Mouse (Mus musculus): ENCODE results near the gene Elmod3. TPM values are rescaled to one million over a fixed set of nuclear protein-coding genes. Genes with fewer than 3 reads are reported as not detected.

Gene Elmod3
- polyA plus RNA-seq, 1 experiment from 2014 or later, result 15.1 TPM

GRCm38 (mm10) chr6:72570644-72571397, 27.4 kb downstream of the Elmod3 start:
- ATAC-seq (replicated peaks; ENCODE audit: low FRiP score, low TSS enrichment, low read depth) (no peak), DNase-seq (ENCODE audit: low spot score) (no peak)
- H3K4me2 ChIP-seq (ENCODE audit: low read length), result no peak overlapping the region
- H3K9me3 ChIP-seq (ENCODE audit: control insufficient read depth, low read length), result no peaks in the 10 kb centered on the region
- peaks cover 10% of the 10 kb centered on the region; the same call in 1 of the 2 replicates for H3K36me3 ChIP-seq (ENCODE audit: control insufficient read depth, insufficient read depth, low read length)
- 85% methylated on average over 10 of the region's 10 CpGs for WGBS
- H3K9ac ChIP-seq (ENCODE audit: low read length), result no peak overlapping the region
- H3K4me1 ChIP-seq (replicated peaks; ENCODE audit: control insufficient read depth, insufficient read depth, low read length), result no peaks in the 10 kb centered on the region
- H3K4me3 ChIP-seq (ENCODE audit: low read depth, low read length), result no peak overlapping the region
- no peaks in the 10 kb centered on the region for H3K27me3 ChIP-seq (replicated peaks; ENCODE audit: control insufficient read depth, insufficient read depth, low read length)
- no peak overlapping the region for H3K27ac ChIP-seq (ENCODE audit: low read depth)

- no peak overlapping the region for H3K9ac ChIP-seq (ENCODE audit: low read length)
- no peaks in the 10 kb centered on the region for H3K27me3 ChIP-seq (replicated peaks; ENCODE audit: control insufficient read depth, insufficient read depth, low read length)
- peaks cover 6% of the 10 kb centered on the region; the same call in 1 of the 2 replicates for H3K36me3 ChIP-seq (ENCODE audit: control insufficient read depth, insufficient read depth, low read length)
- no peak for ATAC-seq (replicated peaks; ENCODE audit: low FRiP score, low TSS enrichment, low read depth)
- no peak overlapping the region for H3K4me2 ChIP-seq (ENCODE audit: low read length)
- H3K9me3 ChIP-seq (ENCODE audit: control insufficient read depth, low read length), result no peaks in the 10 kb centered on the region
- H3K4me3 ChIP-seq (ENCODE audit: low read depth, low read length), result no peak overlapping the region
- WGBS, result 91% methylated on average over 10 of the region's 10 CpGs
- H3K4me1 ChIP-seq (replicated peaks; ENCODE audit: control insufficient read depth, insufficient read depth, low read length), result no peaks in the 10 kb centered on the region
- no peak overlapping the region for H3K27ac ChIP-seq (ENCODE audit: low read depth)
- DNase-seq (ENCODE audit: low spot score), result no peak
Observed at GRCm38 (mm10) chr6:72568736-72569135, 29.5 kb downstream of the Elmod3 start.

DNA sequence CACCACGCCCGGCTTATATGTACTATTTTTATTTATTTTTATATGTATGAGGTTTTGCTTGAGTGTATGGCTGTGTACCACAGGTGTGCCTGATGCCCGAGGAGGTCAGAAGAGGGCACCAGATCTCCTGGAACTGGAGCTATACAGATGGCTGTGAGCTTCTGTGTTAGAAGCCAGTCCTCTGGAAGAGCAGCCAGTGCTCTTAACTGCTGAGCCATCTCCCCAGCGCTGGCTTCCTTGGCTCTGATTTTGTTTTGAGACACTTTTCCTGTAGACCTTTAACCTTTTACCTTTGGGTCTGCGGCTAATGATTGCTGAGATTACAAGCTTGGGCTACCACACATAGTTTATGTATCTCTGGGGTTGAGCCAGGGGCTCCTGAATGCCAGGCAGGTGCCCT, 30.7 kb downstream of the Elmod3 start:
- no peak overlapping the region for H3K9ac ChIP-seq (ENCODE audit: low read length)
- H3K27me3 ChIP-seq (replicated peaks; ENCODE audit: control insufficient read depth, insufficient read depth, low read length), result no peaks in the 10 kb centered on the region
- no peaks in the 10 kb centered on the region for H3K4me1 ChIP-seq (replicated peaks; ENCODE audit: control insufficient read depth, insufficient read depth, low read length)
- no peaks in the 10 kb centered on the region for H3K9me3 ChIP-seq (ENCODE audit: control insufficient read depth, low read length)
- no peak for DNase-seq (ENCODE audit: low spot score)
- peaks cover 6% of the 10 kb centered on the region; the same call in 1 of the 2 replicates for H3K36me3 ChIP-seq (ENCODE audit: control insufficient read depth, insufficient read depth, low read length)
- WGBS, result 80% methylated on average over 5 of the region's 5 CpGs
- no peak overlapping the region for H3K4me2 ChIP-seq (ENCODE audit: low read length)
- no peak overlapping the region for H3K4me3 ChIP-seq (ENCODE audit: low read depth, low read length)
- H3K27ac ChIP-seq (ENCODE audit: low read depth), result no peak overlapping the region
- no peak for ATAC-seq (replicated peaks; ENCODE audit: low FRiP score, low TSS enrichment, low read depth)

DNA sequence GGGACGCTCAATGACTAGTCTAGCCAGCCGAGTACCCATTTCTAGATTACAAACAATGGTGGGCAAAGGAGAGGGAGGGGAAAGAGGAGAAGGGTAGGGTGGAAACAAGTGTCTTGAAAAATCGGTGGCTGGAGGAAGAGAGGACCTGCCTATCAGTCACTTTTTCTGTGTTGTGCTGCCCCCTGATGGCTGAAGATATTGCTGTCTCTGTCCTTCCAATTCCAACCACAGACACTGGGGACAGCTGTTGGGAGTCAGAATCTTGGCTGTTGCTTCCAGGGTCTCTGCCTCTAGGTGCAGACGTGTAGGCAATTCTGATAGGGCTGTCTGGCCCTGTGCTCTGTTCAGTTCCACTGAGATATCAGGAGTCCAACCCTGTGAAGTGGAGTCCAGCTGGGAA, 32.2 kb downstream of the Elmod3 start:
- H3K4me1 ChIP-seq (replicated peaks; ENCODE audit: control insufficient read depth, insufficient read depth, low read length), result no peaks in the 10 kb centered on the region
- WGBS, result 3% methylated on average over 4 of the region's 4 CpGs
- H3K9ac ChIP-seq (ENCODE audit: low read length), result no peak overlapping the region
- no peak overlapping the region for H3K4me2 ChIP-seq (ENCODE audit: low read length)
- ATAC-seq (replicated peaks; ENCODE audit: low FRiP score, low TSS enrichment, low read depth) (peak; percentile 82), DNase-seq (ENCODE audit: low spot score) (peak; percentile 97)
- H3K4me3 ChIP-seq (ENCODE audit: low read depth, low read length), result no peak overlapping the region
- no peak overlapping the region for H3K27ac ChIP-seq (ENCODE audit: low read depth)
- no peaks in the 10 kb centered on the region for H3K27me3 ChIP-seq (replicated peaks; ENCODE audit: control insufficient read depth, insufficient read depth, low read length)
- no peaks in the 10 kb centered on the region for H3K9me3 ChIP-seq (ENCODE audit: control insufficient read depth, low read length)
- H3K36me3 ChIP-seq (ENCODE audit: control insufficient read depth, insufficient read depth, low read length), result peaks cover 6% of the 10 kb centered on the region; the same call in 1 of the 2 replicates

DNA sequence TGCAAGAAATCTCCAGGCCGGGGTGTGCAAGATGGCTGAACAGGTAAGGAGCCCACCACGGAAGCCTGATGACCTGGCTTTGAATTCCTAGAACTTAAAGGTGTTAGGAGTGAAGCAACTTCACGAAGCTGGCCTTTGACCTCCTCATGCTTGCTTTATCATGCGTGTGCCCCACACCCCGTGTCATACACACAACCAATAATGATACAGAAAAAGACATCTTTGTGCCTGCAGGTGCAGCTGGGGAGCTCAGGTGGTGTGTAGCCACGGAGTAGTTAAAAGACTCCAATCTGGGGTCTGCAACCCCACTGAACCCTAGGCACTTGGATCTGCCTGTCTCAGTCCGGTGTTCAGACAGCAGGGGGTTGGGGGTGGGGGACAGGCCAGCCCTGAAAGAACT, 32.7 kb downstream of the Elmod3 start:
- no peaks in the 10 kb centered on the region for H3K4me1 ChIP-seq (replicated peaks; ENCODE audit: control insufficient read depth, insufficient read depth, low read length)
- H3K27me3 ChIP-seq (replicated peaks; ENCODE audit: control insufficient read depth, insufficient read depth, low read length), result no peaks in the 10 kb centered on the region
- H3K4me2 ChIP-seq (ENCODE audit: low read length), result no peak overlapping the region
- H3K4me3 ChIP-seq (ENCODE audit: low read depth, low read length), result no peak overlapping the region
- ATAC-seq (replicated peaks; ENCODE audit: low FRiP score, low TSS enrichment, low read depth) (peak; percentile 29; the same call in 1 of the 2 replicates), DNase-seq (ENCODE audit: low spot score) (no peak)
- H3K9ac ChIP-seq (ENCODE audit: low read length), result no peak overlapping the region
- peaks cover 6% of the 10 kb centered on the region; the same call in 1 of the 2 replicates for H3K36me3 ChIP-seq (ENCODE audit: control insufficient read depth, insufficient read depth, low read length)
- H3K27ac ChIP-seq (ENCODE audit: low read depth), result no peak overlapping the region
- 75% methylated on average over 7 of the region's 7 CpGs for WGBS
- no peaks in the 10 kb centered on the region for H3K9me3 ChIP-seq (ENCODE audit: control insufficient read depth, low read length)

GRCm38 (mm10) chr6:72562894-72563293, 35.3 kb downstream of the Elmod3 start:
- H3K36me3 ChIP-seq (ENCODE audit: control insufficient read depth, insufficient read depth, low read length), result peaks cover 3% of the 10 kb centered on the region; the same call in 1 of the 2 replicates
- no peaks in the 10 kb centered on the region for H3K4me1 ChIP-seq (replicated peaks; ENCODE audit: control insufficient read depth, insufficient read depth, low read length)
- DNase-seq (ENCODE audit: low spot score), result no peak
- no peaks in the 10 kb centered on the region for H3K27me3 ChIP-seq (replicated peaks; ENCODE audit: control insufficient read depth, insufficient read depth, low read length)
- H3K9ac ChIP-seq (ENCODE audit: low read length), result no peak overlapping the region
- H3K9me3 ChIP-seq (ENCODE audit: control insufficient read depth, low read length), result no peaks in the 10 kb centered on the region
- H3K27ac ChIP-seq (ENCODE audit: low read depth), result no peak overlapping the region
- no peak overlapping the region for H3K4me2 ChIP-seq (ENCODE audit: low read length)
- no peak for ATAC-seq (replicated peaks; ENCODE audit: low FRiP score, low TSS enrichment, low read depth)
- no peak overlapping the region for H3K4me3 ChIP-seq (ENCODE audit: low read depth, low read length)
- 73% methylated on average over 5 of the region's 5 CpGs for WGBS

DNA sequence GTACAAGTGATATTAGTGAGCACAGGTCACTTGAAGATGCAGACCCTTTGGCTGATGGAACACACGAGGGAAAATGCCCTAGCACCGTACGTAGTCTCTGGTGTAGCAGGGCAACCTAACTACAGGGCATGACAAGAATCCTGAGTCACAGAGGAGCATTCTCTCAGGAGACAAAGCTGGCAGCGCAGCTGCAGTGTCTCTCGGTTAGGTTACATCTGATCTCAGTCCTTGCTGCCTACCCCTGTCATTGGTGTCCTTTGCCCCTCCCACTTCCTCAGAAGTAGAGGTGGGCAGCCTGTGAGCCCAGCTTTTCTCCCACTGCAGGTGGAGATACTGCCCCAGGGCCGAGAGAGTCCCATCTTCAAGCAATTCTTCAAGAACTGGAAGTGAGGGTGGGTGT, 35.7 kb downstream of the Elmod3 start:
- ATAC-seq (replicated peaks; ENCODE audit: low FRiP score, low TSS enrichment, low read depth), result no peak
- whole genome bisulfite sequencing, result 58% methylated on average over 6 of the region's 6 CpGs

DNA sequence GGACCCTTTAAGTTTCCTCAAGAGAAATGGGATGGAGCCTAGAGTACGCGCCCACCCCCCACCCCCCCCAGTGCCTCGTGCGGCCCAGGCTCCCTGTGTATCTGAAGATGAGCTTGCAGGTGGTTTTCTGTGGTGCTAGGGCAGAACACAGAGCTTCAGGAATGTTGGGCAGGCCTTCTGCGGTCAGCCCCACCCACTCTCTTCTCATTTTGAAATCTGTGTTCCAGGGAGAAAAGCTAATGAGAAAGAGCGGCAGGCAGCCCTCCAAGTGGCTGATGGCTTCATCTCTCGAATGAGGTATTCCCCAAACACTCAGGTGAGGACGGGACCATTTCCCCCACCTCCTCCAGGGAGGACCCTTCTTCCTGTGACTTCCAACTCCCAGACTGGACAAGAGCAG, 37.4 kb downstream of the Elmod3 start:
- Histone ChIP-seq H3K4me1 (replicated peaks; ENCODE audit: control insufficient read depth, insufficient read depth, low read length) (no peaks in the 10 kb centered on the region), H3K27me3 (replicated peaks; ENCODE audit: control insufficient read depth, insufficient read depth, low read length) (no peaks in the 10 kb centered on the region), H3K4me3 (ENCODE audit: low read depth, low read length) (no peak overlapping the region), H3K4me2 (ENCODE audit: low read length) (no peak overlapping the region), H3K9ac (ENCODE audit: low read length) (no peak overlapping the region), H3K9me3 (ENCODE audit: control insufficient read depth, low read length) (no peaks in the 10 kb centered on the region), H3K36me3 (ENCODE audit: control insufficient read depth, insufficient read depth, low read length) (no peaks in the 10 kb centered on the region), H3K27ac (ENCODE audit: low read depth) (no peak overlapping the region)
- WGBS, result 66% methylated on average over 8 of the region's 8 CpGs
- ATAC-seq (replicated peaks; ENCODE audit: low FRiP score, low TSS enrichment, low read depth), result no peak
- no peak for DNase-seq (ENCODE audit: low spot score)

More for the DNA sequence above, 35.7 kb downstream of the Elmod3 start:
- H3K9ac ChIP-seq (ENCODE audit: low read length), result no peak overlapping the region
- H3K4me2 ChIP-seq (ENCODE audit: low read length), result no peak overlapping the region
- no peaks in the 10 kb centered on the region for H3K9me3 ChIP-seq (ENCODE audit: control insufficient read depth, low read length)
- H3K4me3 ChIP-seq (ENCODE audit: low read depth, low read length), result no peak overlapping the region
- H3K27me3 ChIP-seq (replicated peaks; ENCODE audit: control insufficient read depth, insufficient read depth, low read length), result no peaks in the 10 kb centered on the region
- no peak overlapping the region for H3K27ac ChIP-seq (ENCODE audit: low read depth)
- H3K36me3 ChIP-seq (ENCODE audit: control insufficient read depth, insufficient read depth, low read length), result no peaks in the 10 kb centered on the region
- DNase-seq (ENCODE audit: low spot score), result no peak
- H3K4me1 ChIP-seq (replicated peaks; ENCODE audit: control insufficient read depth, insufficient read depth, low read length), result no peaks in the 10 kb centered on the region

DNA sequence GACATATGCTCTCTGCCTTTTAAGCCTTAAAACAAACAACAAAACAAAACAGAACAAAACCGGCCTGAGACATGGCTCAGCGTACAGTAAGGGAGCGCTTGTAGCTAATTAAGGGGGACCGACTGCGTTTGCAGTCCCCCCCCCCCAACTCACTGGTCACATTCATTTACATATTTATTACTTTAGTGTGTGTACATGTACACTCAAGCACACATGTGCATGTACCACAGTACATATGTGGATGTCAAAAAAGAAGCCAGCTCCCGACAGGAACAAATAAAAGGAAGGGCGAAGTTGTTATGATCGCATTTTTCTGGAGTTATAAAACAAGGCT, 45.2 kb downstream of the Elmod3 start:
- Histone ChIP-seq H3K9me3 (ENCODE audit: control insufficient read depth, low read length) (no peaks in the 10 kb centered on the region), H3K4me1 (replicated peaks; ENCODE audit: control insufficient read depth, insufficient read depth, low read length) (peaks cover 17% of the 10 kb centered on the region), H3K4me3 (ENCODE audit: low read depth, low read length) (peak overlapping the region; percentile 34), H3K27me3 (replicated peaks; ENCODE audit: control insufficient read depth, insufficient read depth, low read length) (no peaks in the 10 kb centered on the region), H3K9ac (ENCODE audit: low read length) (peak overlapping the region; percentile 32), H3K36me3 (ENCODE audit: control insufficient read depth, insufficient read depth, low read length) (no peaks in the 10 kb centered on the region), H3K27ac (ENCODE audit: low read depth) (peak overlapping the region; percentile 84), H3K4me2 (ENCODE audit: low read length) (peak overlapping the region; percentile 56)
- peak; percentile 33; the same call in 1 of the 2 replicates for ATAC-seq (replicated peaks; ENCODE audit: low FRiP score, low TSS enrichment, low read depth)
- no peak for DNase-seq (ENCODE audit: low spot score)
- WGBS, result 15% methylated on average over 8 of the region's 8 CpGs
